Mouse (Mus musculus) Patski (cell line): ENCODE results near the gene Ssc5d. TPM values are rescaled to one million over a fixed set of nuclear protein-coding genes. Genes with fewer than 3 reads are reported as not detected.
"Not testable (repeated sequence)": the region's sequence is repeated elsewhere in the genome, so short reads cannot be mapped to it uniquely, and the experiment has no call there.

Experiments used
- ATAC-seq: fragments of 100-300 bp; one replicate; pipeline ENCODE4 v1.8.0; 2021
- CTCF ChIA-PET: fragments of 350-600 bp; sonication (Branson Sonifier 250); formaldehyde crosslinking; loops from one replicate; lab custom pipeline; 2022; ENCODE audit warnings: inconsistent platforms; lab: Charles Lee
- POLR2A ChIA-PET: fragments of 350-600 bp; sonication (Branson Sonifier 250); formaldehyde crosslinking; loops from one replicate; lab custom pipeline; 2022; ENCODE audit warnings: antibody characterized with exemption, inconsistent platforms; lab: Charles Lee
- DNase-seq: peaks from one replicate; pipeline ENCODE4 v3.0.0-alpha.2; 2011; ENCODE audit warnings: low read depth, low spot score
- H3K27me3 ChIP-seq: fragments of 371-371 bp; one replicate; pipeline ENCODE4 v1.5.1; 2021
- CTCF ChIP-seq: fragments of 100-300 bp; IDR thresholded peaks from one replicate; pipeline ENCODE4 v1.5.1; 2021
- in situ Hi-C: fragments of 300-500 bp; cut with MboI; formaldehyde crosslinking; loops from 3 replicates; pipeline ENCODE4 v1.11.1; 2018; ENCODE audit warnings: low pct_unique_long_range_greater_than_20kb, mixed read lengths
- polyA plus RNA-seq: library from polyadenylated mRNA; unstranded; gene quantifications from one replicate; pipeline ENCODE4 v1.2.3, GENCODE M21; 2021

Ssc5d gene
- 4.7 TPM for polyA plus RNA-seq

DNA sequence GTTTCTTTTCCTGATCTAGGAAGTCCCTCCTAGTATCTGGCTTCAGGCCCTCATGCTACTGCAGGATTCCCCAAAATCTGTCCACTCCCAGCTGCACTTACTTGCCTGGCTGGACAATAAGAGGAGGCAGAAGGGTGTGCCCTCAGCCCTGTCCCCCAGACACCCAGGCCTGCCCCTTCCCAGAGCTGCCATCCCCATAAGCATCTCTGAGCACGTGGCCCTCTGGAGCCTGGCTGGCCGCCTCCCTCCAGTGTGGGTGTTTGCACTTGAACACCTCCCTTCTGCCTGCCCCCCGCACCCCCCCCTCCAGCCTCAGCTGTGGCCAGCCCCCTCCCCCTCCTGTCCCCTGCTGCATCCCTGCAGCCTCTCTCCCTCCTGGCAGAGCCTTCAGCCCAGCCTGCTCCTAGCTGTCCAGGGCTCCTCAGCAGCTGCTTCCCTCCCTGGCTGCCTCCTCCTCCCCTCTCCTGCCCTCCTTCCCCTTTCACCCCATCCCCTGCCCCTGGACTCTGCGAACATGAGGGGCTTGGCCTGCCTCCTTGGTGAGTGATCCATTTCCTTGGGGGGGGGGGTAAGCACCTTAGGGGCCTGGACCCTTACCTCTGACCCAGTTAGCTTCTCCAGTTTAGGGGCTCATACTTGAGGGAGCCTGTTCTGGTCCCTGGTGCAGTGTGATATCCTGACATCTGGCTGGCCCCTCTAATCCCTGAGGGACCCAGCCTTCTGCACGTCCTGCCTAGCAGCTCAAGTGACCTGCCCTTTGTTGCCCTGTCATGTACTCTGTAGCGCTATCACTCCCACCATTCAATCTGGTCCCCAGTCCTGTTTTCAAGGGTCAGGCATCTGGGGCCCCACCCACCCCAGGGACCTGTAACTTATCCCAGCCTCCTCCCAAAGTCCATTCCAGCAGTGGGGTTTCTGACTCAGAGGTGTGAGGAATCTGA, at the start of gene Ssc5d:
Gene Ssc5d (plus strand): TSS at position 345 of the 941 bp plus-strand sequence.
- POLR2A ChIA-PET, result interaction anchor here (0.7 to 1.0 kb wide), 2 partner anchors 10 to 1709 kb away, joined by 3 read pairs; no protein-coding TSS in a partner anchor
- in situ Hi-C loops, result no loop called here
- DNase-seq (no peak), ATAC-seq (peak; percentile 25)
- no peak for TF ChIP-seq CTCF
- no peaks in the 10 kb centered on the region for H3K27me3 ChIP-seq
- CTCF ChIA-PET, result interaction anchor here (0.7 to 1.0 kb wide), 3 partner anchors 9 to 15 kb away, joined by 3 to 4 read pairs (median 3); partner anchors contain the start of gene Zfp628

DNA sequence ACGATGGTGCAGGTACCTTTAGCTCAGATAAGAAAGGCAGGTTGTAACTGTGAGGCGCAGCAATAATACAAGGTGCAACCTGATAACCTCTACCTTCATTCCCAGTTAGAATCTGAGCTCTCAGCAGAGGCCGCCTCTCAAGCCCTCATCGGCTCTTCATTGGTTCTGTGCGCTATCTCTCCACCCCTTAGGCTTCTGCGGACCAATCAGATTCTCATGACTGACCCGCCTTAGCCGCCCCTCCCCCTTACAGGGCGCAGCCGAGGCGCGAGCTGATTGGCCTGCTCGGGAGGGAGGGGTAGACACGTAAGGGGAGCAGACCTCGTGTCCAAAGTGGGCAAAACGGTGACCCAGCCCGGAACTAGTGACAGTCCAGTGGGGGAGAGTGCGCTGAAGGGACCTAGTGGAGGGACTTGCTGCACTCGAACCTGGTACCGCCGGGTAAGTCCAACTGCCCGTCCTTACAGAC, 48.8 kb upstream of the Ssc5d start, which contains the start of gene Isoc2a:
Gene Isoc2a (plus strand): TSS at position 401 of the 469 bp plus-strand sequence.
- peak; percentile 100 for ATAC-seq
- no peaks in the 10 kb centered on the region for H3K27me3 ChIP-seq
- no peak for TF ChIP-seq CTCF
- ChIA-PET POLR2A (no interaction called here), CTCF (interaction anchor here (1.4 kb wide), 1 partner anchor 21 kb away, joined by 4 read pairs; no protein-coding TSS in a partner anchor)
- DNase-seq, result peak; percentile 54
- in situ Hi-C loops, result no loop called here

DNA sequence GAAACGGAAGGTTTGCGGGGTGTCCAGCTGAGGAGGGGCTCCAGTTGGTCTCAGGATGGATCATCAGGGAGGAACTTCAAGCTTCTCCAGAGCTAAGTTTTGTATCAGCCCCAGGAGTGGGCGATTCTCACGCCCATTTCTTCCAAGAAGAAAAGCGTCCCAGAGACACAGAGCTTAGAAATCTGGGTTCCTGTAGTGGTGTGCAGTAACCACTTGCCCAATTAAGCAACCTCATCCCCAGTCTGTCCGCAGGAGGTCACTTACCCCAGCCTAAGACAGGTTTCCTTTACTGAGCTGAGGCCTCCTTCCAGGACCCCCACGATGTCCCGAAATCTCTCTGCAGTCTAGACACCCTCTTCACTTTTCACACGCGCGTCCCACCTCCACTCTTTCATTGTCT, 48.4 kb upstream of the Ssc5d start:
- no peak for DNase-seq
- no peaks in the 10 kb centered on the region for H3K27me3 ChIP-seq
- POLR2A ChIA-PET, result interaction anchor here (0.8 kb wide), 1 partner anchor 10 kb away, joined by 3 read pairs; no protein-coding TSS in a partner anchor
- in situ Hi-C loops, result no loop called here
- TF ChIP-seq CTCF, result no peak
- ATAC-seq, result peak; percentile 28
- CTCF ChIA-PET, result interaction anchor here (1.4 kb wide), 1 partner anchor 21 kb away, joined by 4 read pairs; no protein-coding TSS in a partner anchor

DNA sequence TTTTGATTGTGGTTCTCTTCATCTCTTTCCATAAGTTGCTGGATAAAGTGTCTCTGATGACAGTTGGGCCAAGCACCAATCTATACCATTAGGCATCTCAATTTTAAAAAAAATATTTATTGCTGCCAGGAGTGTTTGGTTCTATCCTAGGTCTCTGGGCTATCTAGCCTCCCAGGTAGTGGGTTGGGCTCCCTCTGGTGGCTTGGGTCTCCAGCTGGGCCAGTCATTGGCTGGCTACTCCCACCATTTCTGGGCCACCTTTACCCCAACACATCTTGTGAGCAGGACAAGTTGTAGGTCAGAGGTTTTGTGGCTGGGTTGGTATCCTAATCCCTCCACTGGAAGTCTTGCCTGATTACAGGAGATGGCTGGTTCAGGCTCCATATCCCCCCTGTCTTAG, 47.4 kb upstream of the Ssc5d start:
- no peak for DNase-seq
- ChIA-PET POLR2A (no interaction called here), CTCF (no interaction called here)
- in situ Hi-C loops, result no loop called here
- TF ChIP-seq CTCF, result peak; percentile 47
- no peaks in the 10 kb centered on the region for H3K27me3 ChIP-seq
- no peak for ATAC-seq

DNA sequence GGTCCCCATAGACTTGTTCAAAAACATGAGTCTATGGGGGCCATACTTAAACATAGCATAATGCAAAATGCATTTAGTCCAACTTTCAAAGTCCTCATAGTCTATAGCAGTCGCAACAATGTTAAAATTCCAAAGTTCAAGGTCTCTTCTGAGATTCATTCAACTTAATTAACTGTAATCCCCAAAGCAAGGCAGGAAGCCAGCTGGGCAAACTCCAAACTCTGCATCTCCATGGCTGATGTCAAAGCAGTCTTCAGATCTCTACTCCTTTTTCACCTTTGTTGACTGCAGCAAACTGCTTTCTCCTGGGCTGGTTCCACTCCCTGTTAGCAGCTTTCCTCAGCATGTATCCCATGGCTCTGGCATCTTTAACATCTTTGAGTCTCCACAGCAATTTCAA, 46.5 kb upstream of the Ssc5d start:
- in situ Hi-C loops, CTCF ChIA-PET, ATAC-seq, POLR2A ChIA-PET, DNase-seq, H3K27me3 ChIP-seq: not testable (repeated sequence)

DNA sequence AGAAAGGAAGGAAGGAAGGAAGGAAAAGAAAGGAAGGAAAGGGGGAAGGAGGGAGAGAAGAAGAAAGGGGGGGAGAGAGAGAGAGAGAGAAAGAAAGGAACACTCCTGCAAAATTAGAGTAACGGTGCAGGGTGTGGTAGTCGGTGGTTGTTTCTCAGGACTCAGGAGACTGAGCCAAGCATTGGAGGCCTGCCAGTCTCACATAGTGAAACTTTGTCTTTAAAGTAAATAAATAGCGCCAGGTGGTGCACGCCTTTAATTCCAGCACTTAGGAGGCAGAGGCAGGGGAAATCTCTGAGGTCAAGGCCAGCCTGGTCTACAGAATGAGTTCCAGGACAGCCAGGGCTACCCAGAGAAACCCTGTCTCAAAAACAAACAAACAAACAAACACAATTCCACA, 38.9 kb upstream of the Ssc5d start:
- in situ Hi-C loops, result no loop called here
- ChIA-PET POLR2A (no interaction called here), CTCF (no interaction called here)

DNA sequence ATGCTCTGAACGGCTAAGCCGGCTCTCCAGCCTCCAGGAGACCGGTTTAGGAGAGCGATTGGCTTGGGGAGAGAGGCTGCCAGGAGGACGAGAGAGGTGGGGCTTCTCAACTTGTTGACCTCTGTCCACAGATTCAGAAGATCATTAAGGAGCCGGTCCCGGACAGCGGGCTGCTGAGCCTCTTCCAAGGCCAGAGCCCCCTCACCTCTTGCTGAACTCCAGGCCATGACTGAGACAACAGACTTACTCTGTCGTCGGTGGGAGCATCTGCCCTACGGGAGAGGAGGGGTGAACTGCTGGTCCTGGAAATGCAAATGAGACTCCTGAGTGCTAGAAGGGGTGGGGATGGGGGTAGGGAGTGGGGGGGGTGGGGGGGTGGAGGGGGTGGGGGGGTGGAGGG, 30.4 kb upstream of the Ssc5d start:
- ChIA-PET CTCF (no interaction called here), POLR2A (no interaction called here)
- in situ Hi-C loops, result no loop called here
- no peak for TF ChIP-seq CTCF
- no peaks in the 10 kb centered on the region for H3K27me3 ChIP-seq
- DNase-seq (no peak), ATAC-seq (no peak)

More for the DNA sequence above, 38.9 kb upstream of the Ssc5d start:
- no peak for DNase-seq
- no peak for ATAC-seq
- no peak for TF ChIP-seq CTCF
- no peaks in the 10 kb centered on the region for H3K27me3 ChIP-seq

DNA sequence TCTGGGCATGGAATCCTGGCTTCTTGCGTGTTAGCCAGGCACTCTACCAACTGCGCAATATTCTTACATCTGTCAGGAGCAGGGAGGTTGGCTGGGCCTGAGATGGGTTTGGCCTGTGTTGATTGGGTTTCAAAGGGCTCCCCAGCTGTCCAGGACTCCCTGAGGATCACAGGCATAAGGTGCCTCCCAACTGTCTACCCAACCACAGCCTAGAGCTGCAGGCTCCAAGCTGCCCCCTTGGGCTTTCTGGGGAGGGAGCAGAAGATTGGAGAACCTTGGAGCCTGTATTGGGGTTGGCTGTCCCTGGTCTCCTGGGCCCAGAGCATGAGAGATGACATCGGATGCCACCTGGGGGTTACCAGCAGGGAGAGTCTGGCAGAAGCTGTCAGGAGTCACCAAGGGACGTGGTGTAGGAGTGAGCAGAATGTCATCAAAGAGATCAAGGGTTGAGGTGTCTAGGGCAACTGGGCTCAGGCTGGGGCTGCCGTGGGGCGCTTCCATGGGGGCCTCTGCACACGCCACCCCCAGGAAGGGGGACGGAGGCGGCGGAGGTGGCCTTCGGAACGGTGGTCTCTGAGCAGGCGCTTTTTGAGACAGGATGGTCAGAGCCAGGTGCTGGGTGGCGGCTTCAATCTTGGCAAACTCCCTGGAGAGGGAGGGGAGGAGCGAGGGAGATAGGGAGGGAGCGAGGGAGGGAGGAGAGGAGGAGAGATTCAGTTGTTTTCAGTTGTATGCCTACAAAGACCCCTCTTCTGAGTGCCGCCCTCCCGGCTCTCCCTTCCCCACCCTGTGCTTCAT, 26.5 kb upstream of the Ssc5d start:
- DNase-seq (no peak), ATAC-seq (no peak)
- ChIA-PET CTCF (interaction anchor here (1.8 to 2.0 kb wide), 2 partner anchors 22 to 30 kb away, joined by 4 read pairs; partner anchors contain the start of genes Isoc2a and Isoc2b), POLR2A (no interaction called here)
- peaks cover 3% of the 10 kb centered on the region for H3K27me3 ChIP-seq
- in situ Hi-C loops, result no loop called here
- no peak for TF ChIP-seq CTCF

DNA sequence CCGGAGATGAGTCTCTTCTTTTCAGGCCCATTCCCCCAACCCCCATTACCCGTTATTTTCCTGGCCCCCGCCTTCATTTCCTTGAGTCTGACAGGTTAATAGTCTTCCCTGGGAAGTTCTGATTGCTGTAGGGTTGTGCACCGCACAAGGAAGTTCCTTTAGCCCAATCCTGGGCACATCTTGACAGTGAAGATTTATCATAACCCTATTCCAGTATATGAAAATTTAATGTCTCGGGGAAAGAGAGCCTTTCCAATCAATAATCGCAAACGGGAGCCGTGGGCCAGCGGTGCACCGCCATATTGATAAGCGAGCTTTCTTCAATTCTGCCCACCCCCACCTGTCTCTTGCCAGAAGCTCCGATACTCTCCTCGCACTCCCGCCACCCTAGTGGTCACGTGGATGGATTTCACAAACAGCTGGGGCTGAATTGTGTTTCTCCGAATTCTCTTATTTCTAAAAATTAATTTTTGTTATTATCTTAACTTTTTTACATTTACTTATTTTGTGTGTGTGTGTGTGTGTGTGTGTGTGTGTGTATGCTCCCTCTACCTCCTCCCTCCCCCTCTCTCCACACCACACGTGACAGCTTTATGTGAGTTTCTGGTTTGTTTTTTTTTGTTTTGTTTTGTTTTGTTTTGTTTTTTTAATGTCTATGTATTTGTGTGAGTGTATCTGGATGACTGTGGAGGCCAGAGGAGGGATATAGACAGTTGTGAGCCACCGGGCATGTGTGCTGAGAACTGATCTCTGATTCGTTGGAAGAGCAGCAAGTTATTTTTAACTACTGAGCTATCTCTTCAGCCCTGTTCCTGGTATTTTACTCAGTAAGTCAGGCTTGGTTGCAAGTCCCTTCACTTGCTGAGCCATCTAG, 25.7 kb upstream of the Ssc5d start:
- in situ Hi-C loops, result no loop called here
- no peak for TF ChIP-seq CTCF
- H3K27me3 ChIP-seq, result peaks cover 3% of the 10 kb centered on the region
- DNase-seq (no peak), ATAC-seq (no peak)
- ChIA-PET CTCF (interaction anchor here (1.2 to 1.8 kb wide), 2 partner anchors 11 to 30 kb away, joined by 3 to 4 read pairs; partner anchors contain the start of gene Isoc2b), POLR2A (interaction anchor here (0.6 kb wide), 1 partner anchor 279 kb away, joined by 5 read pairs; no protein-coding TSS in a partner anchor)
